Mouse (Mus musculus) G1E (cell line): ENCODE data around the gene Cpne7. TPM values are rescaled to one million over a fixed set of nuclear protein-coding genes. Genes with fewer than 3 reads are reported as not detected.

ENCODE experiments used
- ATAC-seq: 2 replicates; pipeline ENCODE4 v1.8.0; 2016; ENCODE audit warnings: mild to moderate bottlenecking; ENCODE audit not compliant: insufficient number of reproducible peaks, poor library complexity, low FRiP score, severe bottlenecking; ENCODE audit errors: extremely low read depth
- DNase-seq: peaks from one replicate; pipeline ENCODE4 v3.0.0; 2012; ENCODE audit warnings: low spot score
- H3K27me3 ChIP-seq: 2 replicates; pipeline ENCODE4 v1.6.1; 2012; ENCODE audit warnings: mild to moderate bottlenecking, low read length, inconsistent platforms; ENCODE audit not compliant: insufficient read depth
- H3K36me3 ChIP-seq: replicated peaks from 2 replicates; pipeline ENCODE3; 2012; ENCODE audit warnings: mild to moderate bottlenecking, inconsistent platforms
- H3K4me1 ChIP-seq: 2 replicates; pipeline ENCODE4 v1.6.1; 2012; ENCODE audit warnings: low read depth, low read length, inconsistent platforms, mixed read lengths; ENCODE audit not compliant: insufficient read depth
- H3K4me3 ChIP-seq: 2 replicates; pipeline ENCODE4 v1.5.1; 2012; ENCODE audit warnings: low read depth, mild to moderate bottlenecking, inconsistent platforms, low read length, moderate library complexity, mixed read lengths
- H3K9me3 ChIP-seq: replicated peaks from 2 replicates; pipeline ENCODE4 v1.6.1; 2012; ENCODE audit warnings: inconsistent platforms
- CTCF ChIP-seq: IDR thresholded peaks from 2 replicates; pipeline ENCODE4 v1.5.1; 2012; ENCODE audit warnings: low read depth, low read length, inconsistent platforms, mixed read lengths
- GATA1 ChIP-seq: IDR thresholded peaks from 2 replicates; pipeline ENCODE4 v1.6.1; 2012; ENCODE audit warnings: borderline replicate concordance, low read length, inconsistent platforms, mixed read lengths
- GATA2 ChIP-seq: IDR thresholded peaks from 2 replicates; pipeline ENCODE4 v1.6.1; 2012; ENCODE audit warnings: low read depth, low read length, inconsistent platforms, borderline replicate concordance
- POLR2AphosphoS5 ChIP-seq: IDR thresholded peaks from 2 replicates; pipeline ENCODE4 v1.6.1; 2012; ENCODE audit warnings: low read depth, low read length, inconsistent platforms; ENCODE audit not compliant: insufficient replicate concordance
- TAL1 ChIP-seq: conservative IDR thresholded peaks from 2 replicates; pipeline ENCODE4 v1.6.1; 2012; ENCODE audit warnings: low read depth, low read length, inconsistent platforms, mixed read lengths
- polyA plus RNA-seq: library from polyadenylated mRNA; stranded (reverse); fragments of >175 nt; gene quantifications from 2 replicates; pipeline ENCODE4 v1.2.3, GENCODE M21; 2012
- total RNA-seq, 2 experiments: library from RNA; stranded (forward) in 1 of 2; stranded (reverse) in 1 of 2; fragments of 200-1000 nt in 1 of 2; fragments of >200 nt in 1 of 2; fragmentation: Nextera tagmentation in 1 of 2; gene quantifications; 2 replicates each; pipeline ENCODE4 v1.2.3; 2014 to 2017

Cpne7 gene
- total and polyA plus RNA-seq, 3 experiments = 3.1 to 11.1 (median 3.6) TPM

GRCm38 (mm10) chr8:123136287-123136686 lies 19.1 kb downstream of the Cpne7 start:
- Histone ChIP-seq H3K36me3 (peaks cover 6% of the 10 kb centered on the region), H3K27me3 (peaks cover 17% of the 10 kb centered on the region), H3K4me1 (peaks cover 4% of the 10 kb centered on the region; the same call in 1 of the 2 replicates), H3K9me3 (peaks cover 10% of the 10 kb centered on the region), H3K4me3 (no peak overlapping the region)
- ATAC-seq (no peak), DNase-seq (no peak)
- no peak for TF ChIP-seq TAL1
- TF ChIP-seq GATA2 = no peak
- no peak for TF ChIP-seq CTCF
- no peak for TF ChIP-seq POLR2AphosphoS5
- TF ChIP-seq GATA1 = no peak

GRCm38 (mm10) chr8:123137645-123138077 lies 20.5 kb downstream of the Cpne7 start:
- peaks cover 10% of the 10 kb centered on the region for H3K9me3 ChIP-seq
- peaks cover 20% of the 10 kb centered on the region for H3K27me3 ChIP-seq
- peaks cover 4% of the 10 kb centered on the region; the same call in 1 of the 2 replicates for H3K4me1 ChIP-seq
- TF ChIP-seq GATA2 (no peak), TAL1 (no peak), POLR2AphosphoS5 (no peak), CTCF (no peak), GATA1 (no peak)
- ATAC-seq (no peak), DNase-seq (no peak)
- peaks cover 6% of the 10 kb centered on the region for H3K36me3 ChIP-seq
- no peak overlapping the region for H3K4me3 ChIP-seq

DNA sequence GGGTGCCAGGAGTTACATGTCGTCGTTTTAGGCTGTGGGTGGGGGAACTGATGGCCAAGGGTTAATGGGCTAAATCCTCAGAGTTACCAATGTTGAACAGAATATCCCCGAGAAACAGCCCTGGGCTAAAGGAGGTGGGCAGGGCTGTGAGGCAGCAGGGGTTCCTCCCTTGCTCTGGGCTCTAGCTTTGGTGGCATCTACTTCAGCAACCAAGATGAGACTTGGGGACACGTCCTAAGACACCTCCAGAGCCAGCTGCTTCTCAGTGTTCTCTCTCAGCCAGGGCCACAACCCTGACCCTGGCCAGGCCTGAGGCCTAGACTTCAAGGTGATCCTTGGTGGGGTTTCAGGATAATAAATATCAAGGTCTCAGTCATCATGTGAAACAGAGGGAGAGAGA lies 21.6 kb downstream of the Cpne7 start:
- TF ChIP-seq POLR2AphosphoS5 (no peak), TAL1 (no peak)
- H3K27me3 ChIP-seq = peaks cover 29% of the 10 kb centered on the region
- H3K4me1 ChIP-seq = peaks cover 4% of the 10 kb centered on the region; the same call in 1 of the 2 replicates
- peaks cover 2% of the 10 kb centered on the region for H3K36me3 ChIP-seq
- DNase-seq = no peak
- no peak for ATAC-seq
- peaks cover 7% of the 10 kb centered on the region for H3K9me3 ChIP-seq
- no peak overlapping the region for H3K4me3 ChIP-seq

DNA sequence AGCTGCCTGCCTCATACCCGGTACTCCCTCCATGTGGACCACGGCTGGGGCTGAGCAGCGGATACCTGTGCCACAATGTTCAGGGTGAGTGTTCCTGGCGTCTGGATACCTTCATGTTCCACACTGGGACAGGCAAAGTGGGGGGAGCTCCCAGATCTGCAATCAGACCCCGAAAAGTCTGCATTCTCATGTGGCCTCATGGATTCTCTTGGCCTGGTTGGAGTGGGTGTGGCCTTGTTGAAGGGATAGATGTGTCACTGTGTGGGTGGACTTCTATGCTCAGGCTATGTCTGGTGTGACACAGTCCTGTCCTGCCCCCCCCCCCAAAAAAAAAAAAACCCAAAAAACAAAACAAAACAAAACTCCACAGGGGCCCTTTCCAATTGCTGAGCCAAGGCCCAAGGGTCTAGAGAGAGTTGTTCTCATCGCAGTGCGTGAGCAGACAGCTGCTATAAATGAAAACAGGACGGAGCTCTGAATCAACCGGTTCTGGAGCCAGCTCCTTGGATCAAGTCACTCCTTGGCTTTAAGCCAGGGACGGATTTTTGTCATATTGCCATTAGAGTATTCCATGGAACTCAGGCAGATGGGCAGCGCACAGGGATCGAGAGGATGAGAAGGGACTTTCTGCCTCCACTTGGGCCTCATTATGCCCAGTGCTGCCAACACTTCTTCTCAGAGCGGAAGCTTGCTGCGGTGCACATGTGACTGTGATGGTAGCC lies 24.7 kb downstream of the Cpne7 start:
- no peaks in the 10 kb centered on the region for H3K36me3 ChIP-seq
- H3K4me1 ChIP-seq = peaks cover 6% of the 10 kb centered on the region; the same call in 1 of the 2 replicates
- no peak for ATAC-seq
- DNase-seq = no peak
- H3K27me3 ChIP-seq = peaks cover 45% of the 10 kb centered on the region
- peaks cover 7% of the 10 kb centered on the region for H3K9me3 ChIP-seq
- TF ChIP-seq CTCF = no peak
- TF ChIP-seq POLR2AphosphoS5 = no peak
- no peak for TF ChIP-seq TAL1
- TF ChIP-seq GATA1 = no peak
- TF ChIP-seq GATA2 = no peak
- no peak overlapping the region for H3K4me3 ChIP-seq

DNA sequence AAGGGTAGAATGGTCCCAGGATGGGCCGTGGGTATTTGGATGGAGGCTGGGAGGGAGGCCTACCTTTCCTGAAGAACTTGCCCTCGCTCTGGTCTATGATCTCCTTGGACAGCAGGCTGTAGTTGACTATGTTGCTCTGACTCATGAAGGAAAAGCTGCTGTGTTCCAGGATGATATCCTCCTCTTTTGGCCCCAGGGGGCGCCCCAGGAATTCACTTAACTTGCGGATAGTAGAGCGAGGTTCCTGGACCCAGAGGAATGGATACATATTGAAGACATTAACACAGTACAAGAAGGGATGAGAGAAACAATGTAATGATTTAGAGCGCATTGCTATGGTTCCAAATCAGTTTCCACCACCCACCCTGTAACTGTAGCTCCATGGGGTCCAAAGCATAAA lies 28.1 kb downstream of the Cpne7 start:
- DNase-seq (no peak), ATAC-seq (no peak)
- no peak for TF ChIP-seq CTCF
- no peak for TF ChIP-seq TAL1
- TF ChIP-seq POLR2AphosphoS5 = no peak
- Histone ChIP-seq H3K36me3 (no peaks in the 10 kb centered on the region), H3K4me1 (peaks cover 3% of the 10 kb centered on the region; the same call in 1 of the 2 replicates), H3K4me3 (no peak overlapping the region), H3K9me3 (no peaks in the 10 kb centered on the region), H3K27me3 (peaks cover 50% of the 10 kb centered on the region)

DNA sequence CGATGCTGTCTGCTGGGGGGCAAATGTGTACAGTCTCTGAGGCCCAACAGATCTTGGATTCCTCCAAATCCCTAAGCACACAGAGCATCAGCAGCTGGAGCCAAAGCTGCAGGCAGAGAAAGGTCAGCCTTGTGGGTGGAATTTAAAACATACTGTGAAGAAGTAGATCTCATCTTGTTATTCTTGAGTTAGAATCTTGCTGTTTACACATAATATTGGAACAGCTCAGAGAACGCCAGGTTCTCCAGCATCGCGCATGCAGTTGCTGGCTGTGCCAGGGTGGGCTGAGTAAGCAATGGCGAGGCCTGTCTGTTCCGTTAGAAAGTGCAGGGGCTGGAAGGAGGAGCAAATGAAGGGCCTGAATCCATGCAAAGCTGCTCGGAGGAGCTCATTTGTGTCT lies 29.2 kb downstream of the Cpne7 start:
- Histone ChIP-seq H3K4me1 (peaks cover 3% of the 10 kb centered on the region; the same call in 1 of the 2 replicates), H3K4me3 (no peak overlapping the region), H3K36me3 (no peaks in the 10 kb centered on the region), H3K27me3 (peaks cover 57% of the 10 kb centered on the region), H3K9me3 (no peaks in the 10 kb centered on the region)
- ATAC-seq = no peak
- TF ChIP-seq GATA2 (no peak), GATA1 (no peak), POLR2AphosphoS5 (no peak)
- no peak for DNase-seq

- ATAC-seq (no peak), DNase-seq (no peak)
- H3K4me1 ChIP-seq = no peaks in the 10 kb centered on the region
- H3K36me3 ChIP-seq = no peaks in the 10 kb centered on the region
- TF ChIP-seq GATA1 = no peak
- no peak for TF ChIP-seq CTCF
- no peak for TF ChIP-seq POLR2AphosphoS5
- TF ChIP-seq TAL1 = no peak
- TF ChIP-seq GATA2 = no peak
- H3K27me3 ChIP-seq = peaks cover 63% of the 10 kb centered on the region
- H3K9me3 ChIP-seq = no peaks in the 10 kb centered on the region
- no peak overlapping the region for H3K4me3 ChIP-seq
Observed at GRCm38 (mm10) chr8:123150737-123151171, 33.6 kb downstream of the Cpne7 start.
